Mouse (Mus musculus) liver, embryonic 14.5 days (tissue): Measurements from ENCODE around the gene Cep152. TPM values are rescaled to one million over a fixed set of nuclear protein-coding genes. Genes with fewer than 3 reads are reported as not detected.

Experiments used
- ATAC-seq: fragments of 200-750 bp; cut with Nextera tagmentation; 2 replicates; pipeline ENCODE4 v1.8.0; 2017; ENCODE audit warnings: moderate number of reproducible peaks, mild to moderate bottlenecking, moderate library complexity; ENCODE audit not compliant: insufficient read depth
- DNase-seq, 3 experiments: peaks; one replicate each; pipeline ENCODE4 v3.0.0-alpha.2; 2012 to 2013; ENCODE audit warnings: low read depth in 3 of 3, low spot score in 3 of 3
- H3K27ac ChIP-seq: fragments of 300-500 bp; sonication (generic); 2 replicates; pipeline ENCODE4 v1.5.1; 2014; ENCODE audit warnings: moderate library complexity, mild to moderate bottlenecking, control low read depth, inconsistent platforms
- H3K27me3 ChIP-seq: fragments of 300-500 bp; sonication (generic); 2 replicates; pipeline ENCODE4 v1.6.1; 2014; ENCODE audit warnings: mild to moderate bottlenecking, low read length, moderate library complexity; ENCODE audit not compliant: control insufficient read depth, insufficient read depth
- H3K36me3 ChIP-seq: fragments of 300-500 bp; sonication (generic); replicated peaks from 2 replicates; pipeline ENCODE4 v1.6.1; 2014; ENCODE audit warnings: low read depth; ENCODE audit not compliant: control insufficient read depth, insufficient read depth
- H3K4me1 ChIP-seq, 2 experiments: fragments of 200-500 bp in 1 of 2; fragments of 300-500 bp in 1 of 2; sonication (generic) in 1 of 2; replicated peaks; 2 replicates each; pipeline ENCODE4 v1.6.1; 2012 to 2014; ENCODE audit warnings: antibody characterized with exemption in 1 of 2, inconsistent platforms in 1 of 2, low read length in 1 of 2; ENCODE audit not compliant: control insufficient read depth in 2 of 2, insufficient read depth in 2 of 2
- H3K4me2 ChIP-seq: fragments of 300-500 bp; sonication (generic); 2 replicates; pipeline ENCODE4 v1.6.1; 2014; ENCODE audit warnings: low read depth, mild to moderate bottlenecking, control low read depth, moderate library complexity
- H3K4me3 ChIP-seq, 2 experiments: fragments of 200-500 bp in 1 of 2; fragments of 300-500 bp in 1 of 2; sonication (generic) in 1 of 2; 2 replicates each; pipeline ENCODE4 v1.5.1; 2012 to 2014; ENCODE audit warnings: low read depth in 2 of 2, low read length in 2 of 2, mild to moderate bottlenecking in 2 of 2, control low read depth in 1 of 2, inconsistent platforms in 1 of 2, moderate library complexity in 1 of 2; ENCODE audit not compliant: insufficient read depth in 1 of 2
- H3K9ac ChIP-seq: fragments of 300-500 bp; sonication (generic); replicated peaks from 2 replicates; pipeline ENCODE4 v1.6.1; 2014; ENCODE audit warnings: mild to moderate bottlenecking, control low read depth, moderate library complexity
- H3K9me3 ChIP-seq: fragments of 300-500 bp; sonication (generic); 2 replicates; pipeline ENCODE4 v1.6.1; 2016; ENCODE audit warnings: low read length, mixed read lengths; ENCODE audit not compliant: control insufficient read depth
- CTCF ChIP-seq: IDR thresholded peaks from 2 replicates; pipeline ENCODE4 v1.5.1; 2016; ENCODE audit warnings: antibody characterized with exemption, low read depth, control low read depth
- EP300 ChIP-seq: IDR thresholded peaks from 2 replicates; pipeline ENCODE4 v1.6.1; 2016; ENCODE audit warnings: antibody characterized with exemption, low read depth
- WGBS: fragments of 180-500 bp; shearing (Covaris S2); extraction: QIAGEN DNeasy Blood & Tissue Kit; methylation state at CpG from one replicate; pipeline ENCODE4 v1.1.7; 2014; ENCODE audit not compliant: insufficient replicate concordance; 5-methylcytosine and 5-hydroxymethylcytosine counted together
- polyA plus RNA-seq, 2 experiments: library from polyadenylated mRNA; depleted of rRNA in 1 of 2; stranded (reverse) in 1 of 2; unstranded in 1 of 2; fragments of >200 nt; fragmentation: Nextera tagmentation in 1 of 2; extraction: Ambion mirVana in 1 of 2; gene quantifications; 2 replicates each; pipeline versions ENCODE4 v1.2.1 to v1.2.3; 2012 to 2014

The Cep152 gene
- polyA plus RNA-seq, 2 experiments = 4.1 to 4.2 TPM

DNA sequence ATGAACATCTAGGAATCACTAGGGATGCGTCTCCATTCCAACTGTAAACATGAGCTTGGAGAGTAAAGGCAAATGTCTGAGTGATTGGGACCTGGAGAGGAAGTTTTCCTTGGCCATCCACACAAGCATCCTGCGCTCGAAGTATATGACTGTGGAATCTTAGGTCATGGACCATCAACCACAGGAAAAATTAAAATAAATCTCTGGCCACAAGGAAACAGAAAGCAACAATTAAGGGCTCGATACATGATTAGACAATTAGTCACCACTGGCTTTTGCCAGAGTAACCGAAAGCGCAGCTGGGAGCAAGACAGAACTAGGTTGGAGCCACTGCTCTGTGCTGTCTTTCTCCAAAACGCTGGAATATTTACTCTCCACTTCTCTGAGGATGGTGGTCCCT, 84.3 kb downstream of the Cep152 start:
- no peak for ATAC-seq
- no peaks in the 10 kb centered on the region for H3K4me1 ChIP-seq
- H3K27me3 ChIP-seq = no peaks in the 10 kb centered on the region
- H3K9ac ChIP-seq = no peak overlapping the region
- no peak for TF ChIP-seq EP300
- no peak for TF ChIP-seq CTCF
- DNase-seq = no peak
- H3K27ac ChIP-seq = no peak overlapping the region
- WGBS = 67% methylated on average over 7 of the region's 7 CpGs
- H3K9me3 ChIP-seq = no peaks in the 10 kb centered on the region
- no peak overlapping the region for H3K4me2 ChIP-seq
- H3K36me3 ChIP-seq = no peaks in the 10 kb centered on the region
- no peak overlapping the region for H3K4me3 ChIP-seq

DNA sequence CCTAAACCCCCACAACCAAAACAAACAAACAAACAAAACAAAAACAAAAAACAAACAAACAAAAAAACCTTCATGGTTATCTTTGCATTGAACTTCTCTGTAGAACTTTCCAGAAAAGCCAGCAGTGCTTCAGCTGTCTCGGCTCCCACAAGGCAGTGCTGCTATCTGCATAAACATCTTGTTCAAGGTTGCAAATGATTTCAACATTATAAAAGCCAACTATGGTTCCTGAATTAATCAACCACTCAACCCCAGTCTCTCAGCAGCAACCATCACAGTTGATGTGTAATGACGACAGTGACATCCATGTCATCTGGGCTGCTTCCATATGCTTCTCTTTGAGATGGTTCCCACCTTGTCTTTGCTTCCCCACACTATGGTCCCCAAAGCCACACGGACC, 85.3 kb downstream of the Cep152 start:
- Histone ChIP-seq H3K9ac (no peak overlapping the region), H3K4me1 (no peaks in the 10 kb centered on the region), H3K27ac (no peak overlapping the region), H3K27me3 (no peaks in the 10 kb centered on the region), H3K36me3 (no peaks in the 10 kb centered on the region), H3K9me3 (no peaks in the 10 kb centered on the region), H3K4me3 (no peak overlapping the region), H3K4me2 (no peak overlapping the region)
- no peak for ATAC-seq
- WGBS = 62% methylated on average over 3 of the region's 3 CpGs
- TF ChIP-seq EP300 = no peak
- no peak for TF ChIP-seq CTCF
- DNase-seq = no peak

- TF ChIP-seq CTCF (no peak), EP300 (no peak)
- Histone ChIP-seq H3K27me3 (no peaks in the 10 kb centered on the region), H3K4me2 (no peak overlapping the region), H3K36me3 (no peaks in the 10 kb centered on the region), H3K9me3 (no peaks in the 10 kb centered on the region), H3K9ac (no peak overlapping the region), H3K4me3 (no peak overlapping the region), H3K27ac (no peak overlapping the region), H3K4me1 (no peaks in the 10 kb centered on the region)
- ATAC-seq (no peak), DNase-seq (no peak)
- 52% methylated on average over 6 of the region's 6 CpGs for WGBS
Measured at GRCm38 (mm10) chr2:125530665-125531064, 94.2 kb downstream of the Cep152 start.

DNA sequence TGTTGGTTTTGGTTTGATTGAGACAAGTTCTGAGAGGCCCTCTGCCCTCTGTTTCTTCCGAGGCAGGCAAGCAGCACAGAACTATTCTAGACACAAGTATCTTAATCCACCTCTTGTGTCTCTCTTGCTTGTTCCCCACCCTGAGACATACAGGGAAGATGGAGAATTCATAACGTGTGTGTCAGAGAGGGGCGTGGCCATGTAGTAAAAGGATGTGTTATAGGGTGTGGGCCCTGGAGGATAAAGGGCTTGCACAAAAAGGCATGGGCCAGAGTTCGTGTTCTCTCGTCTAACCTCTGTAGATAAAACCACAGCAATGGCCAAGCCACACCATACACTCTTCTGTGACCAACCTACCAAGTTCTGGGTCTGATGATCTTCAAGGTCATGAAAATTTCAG, 98.3 kb downstream of the Cep152 start:
- TF ChIP-seq EP300 (no peak), CTCF (no peak)
- WGBS = 48% methylated on average over 5 of the region's 5 CpGs
- Histone ChIP-seq H3K27me3 (no peaks in the 10 kb centered on the region), H3K4me1 (no peaks in the 10 kb centered on the region), H3K9me3 (no peaks in the 10 kb centered on the region), H3K9ac (no peak overlapping the region), H3K36me3 (no peaks in the 10 kb centered on the region), H3K4me3 (no peak overlapping the region), H3K27ac (no peak overlapping the region), H3K4me2 (no peak overlapping the region)
- no peak for ATAC-seq
- no peak for DNase-seq

DNA sequence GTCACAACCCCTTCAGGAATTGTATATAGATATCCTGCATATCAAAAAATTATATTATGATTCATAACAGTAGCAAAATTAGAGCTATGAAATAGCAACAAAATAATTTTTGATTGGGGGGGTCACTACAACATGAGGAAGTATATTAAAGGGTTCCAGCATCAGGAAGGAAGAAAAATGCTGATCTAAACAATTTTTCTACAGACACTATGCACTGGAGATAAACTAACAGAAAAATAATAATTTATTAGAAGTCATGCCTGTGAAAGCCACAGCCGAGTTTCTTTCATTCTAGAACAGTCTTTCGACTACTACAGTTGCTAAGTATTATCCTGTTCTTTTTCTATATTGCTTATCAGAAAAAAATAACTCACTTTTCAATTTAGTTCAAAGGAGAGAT, 99.4 kb downstream of the Cep152 start:
- Histone ChIP-seq H3K27me3 (no peaks in the 10 kb centered on the region), H3K27ac (no peak overlapping the region), H3K9me3 (no peaks in the 10 kb centered on the region), H3K4me1 (no peaks in the 10 kb centered on the region), H3K4me3 (no peak overlapping the region), H3K36me3 (no peaks in the 10 kb centered on the region), H3K4me2 (no peak overlapping the region), H3K9ac (no peak overlapping the region)
- ATAC-seq (no peak), DNase-seq (no peak)
- TF ChIP-seq EP300 (no peak), CTCF (no peak)
- 58% methylated on average over 2 of the region's 2 CpGs for WGBS
